Mouse (Mus musculus): Measurements from ENCODE around the gene Cntn4. TPM values are rescaled to one million over a fixed set of nuclear protein-coding genes. Genes with fewer than 3 reads are reported as not detected.

Cntn4 gene
- polyA plus RNA-seq, 1 experiment = not detected

DNA sequence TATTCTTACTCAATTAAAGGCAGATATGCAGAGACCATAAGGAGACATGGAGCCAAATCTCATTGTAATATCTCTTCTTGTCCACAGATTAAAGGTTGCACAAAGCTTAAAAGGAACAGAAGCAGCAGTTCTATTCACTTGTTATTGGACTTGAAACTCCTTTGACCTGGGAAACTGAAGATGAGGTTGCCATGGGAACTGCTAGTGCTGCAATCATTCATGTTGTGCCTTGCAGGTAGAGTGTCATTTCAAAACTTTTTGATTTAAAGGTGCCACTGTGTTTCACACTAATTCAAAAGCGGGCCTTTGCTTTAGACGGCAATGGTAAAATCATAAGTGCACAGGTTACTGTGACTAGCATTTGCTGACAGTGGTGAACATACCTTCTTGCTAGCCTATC lies 504.1 kb downstream of the Cntn4 start:
- H3K4me1 ChIP-seq (ENCODE audit: control insufficient read depth, insufficient read depth, low read length) = no peaks in the 10 kb centered on the region
- H3K36me3 ChIP-seq (ENCODE audit: control insufficient read depth, insufficient read depth, low read length) = no peaks in the 10 kb centered on the region
- TF ChIP-seq POLR2A (IDR thresholded peaks at IDR 0.05; ENCODE audit: low read depth, low read length) (no peak), CTCF (conservative IDR thresholded peaks at IDR 0.05; ENCODE audit: insufficient read depth, insufficient read length, low read depth, low read length) (no peak)
- H3K27ac ChIP-seq (ENCODE audit: insufficient read depth, low read depth, low read length) = no peak overlapping the region
- WGBS = 88% methylated on average over 2 of the region's 2 CpGs
- DNase-seq = no peak
- H3K4me3 ChIP-seq (ENCODE audit: insufficient read depth, low read depth, low read length) = no peak overlapping the region
- no peaks in the 10 kb centered on the region for H3K27me3 ChIP-seq (replicated peaks; ENCODE audit: control insufficient read depth, insufficient read depth, low read length)

DNA sequence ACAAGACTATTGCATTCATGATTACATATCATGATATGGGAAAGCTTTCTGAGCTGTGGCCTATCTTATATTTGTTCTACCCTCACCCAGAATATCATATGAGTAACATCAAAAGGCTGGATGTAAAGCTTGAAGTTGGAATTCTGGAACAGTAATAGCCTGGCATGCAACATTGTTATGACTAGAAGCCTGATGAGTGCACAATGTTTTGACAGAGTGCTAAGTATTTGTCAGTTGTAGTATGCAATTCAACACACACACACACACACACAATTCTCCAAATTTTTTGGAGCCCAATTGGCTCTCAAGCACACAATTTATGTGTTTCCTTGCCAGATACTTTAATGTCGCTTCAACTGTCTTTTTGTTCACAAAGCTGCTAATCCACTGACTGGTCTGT lies 523.5 kb downstream of the Cntn4 start:
- no peak for DNase-seq
- no peak overlapping the region for H3K27ac ChIP-seq (ENCODE audit: insufficient read depth, low read depth, low read length)
- H3K36me3 ChIP-seq (ENCODE audit: control insufficient read depth, insufficient read depth, low read length) = no peaks in the 10 kb centered on the region
- H3K4me1 ChIP-seq (ENCODE audit: control insufficient read depth, insufficient read depth, low read length) = no peaks in the 10 kb centered on the region
- 76% methylated on average over 1 of the region's 1 CpGs for WGBS
- TF ChIP-seq CTCF (conservative IDR thresholded peaks at IDR 0.05; ENCODE audit: insufficient read depth, insufficient read length, low read depth, low read length) (no peak), POLR2A (IDR thresholded peaks at IDR 0.05; ENCODE audit: low read depth, low read length) (no peak)
- no peaks in the 10 kb centered on the region for H3K27me3 ChIP-seq (replicated peaks; ENCODE audit: control insufficient read depth, insufficient read depth, low read length)
- H3K4me3 ChIP-seq (ENCODE audit: insufficient read depth, low read depth, low read length) = no peak overlapping the region

DNA sequence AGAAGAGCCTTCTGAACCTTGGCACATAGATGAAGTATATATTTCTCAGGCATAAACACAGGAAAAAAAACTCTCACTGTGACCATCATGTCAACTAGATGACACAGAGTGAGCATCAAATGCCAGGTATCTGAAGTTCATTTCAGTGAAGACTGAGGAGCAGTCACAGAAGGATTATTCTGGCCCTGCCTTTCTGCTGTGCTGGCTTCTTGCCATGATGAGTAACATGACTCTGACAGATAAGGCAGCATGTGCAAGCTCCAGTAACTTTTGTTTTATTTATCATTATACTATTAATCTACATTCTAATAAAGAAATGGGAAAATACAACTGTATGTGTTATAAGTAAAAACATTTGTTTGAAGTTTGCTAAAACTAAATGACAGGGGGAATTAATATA lies 529.9 kb downstream of the Cntn4 start:
- no peak for DNase-seq
- TF ChIP-seq POLR2A (IDR thresholded peaks at IDR 0.05; ENCODE audit: low read depth, low read length) (no peak), CTCF (conservative IDR thresholded peaks at IDR 0.05; ENCODE audit: insufficient read depth, insufficient read length, low read depth, low read length) (no peak)
- Histone ChIP-seq H3K4me1 (ENCODE audit: control insufficient read depth, insufficient read depth, low read length) (no peaks in the 10 kb centered on the region), H3K27ac (ENCODE audit: insufficient read depth, low read depth, low read length) (no peak overlapping the region), H3K27me3 (replicated peaks; ENCODE audit: control insufficient read depth, insufficient read depth, low read length) (no peaks in the 10 kb centered on the region), H3K4me3 (ENCODE audit: insufficient read depth, low read depth, low read length) (no peak overlapping the region), H3K36me3 (ENCODE audit: control insufficient read depth, insufficient read depth, low read length) (no peaks in the 10 kb centered on the region)

DNA sequence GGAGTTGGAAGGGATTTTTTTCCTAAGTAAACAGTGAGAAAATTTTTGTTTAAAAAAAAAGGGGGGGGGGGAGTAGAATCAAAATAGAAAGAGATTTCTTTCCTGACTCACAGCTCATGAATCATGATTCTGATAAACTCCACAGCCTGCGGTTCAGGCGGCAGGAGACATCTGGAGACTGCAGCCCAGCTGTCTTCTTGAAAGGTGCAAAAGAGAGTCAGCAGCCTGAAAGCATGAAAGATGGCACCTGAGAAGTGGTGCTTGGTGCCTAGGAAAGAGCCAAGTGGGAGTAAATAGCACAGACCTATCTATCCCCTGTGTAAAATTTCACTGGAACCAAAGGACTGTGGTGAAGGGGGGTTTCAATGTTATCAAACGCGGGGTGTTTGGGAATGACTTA lies 535.6 kb downstream of the Cntn4 start:
- no peaks in the 10 kb centered on the region for H3K4me1 ChIP-seq (ENCODE audit: control insufficient read depth, insufficient read depth, low read length)
- no peaks in the 10 kb centered on the region for H3K36me3 ChIP-seq (ENCODE audit: control insufficient read depth, insufficient read depth, low read length)
- no peak overlapping the region for H3K4me3 ChIP-seq (ENCODE audit: insufficient read depth, low read depth, low read length)
- TF ChIP-seq POLR2A (IDR thresholded peaks at IDR 0.05; ENCODE audit: low read depth, low read length) (no peak), CTCF (conservative IDR thresholded peaks at IDR 0.05; ENCODE audit: insufficient read depth, insufficient read length, low read depth, low read length) (no peak)
- WGBS = 54% methylated on average over 4 of the region's 4 CpGs
- H3K27ac ChIP-seq (ENCODE audit: insufficient read depth, low read depth, low read length) = no peak overlapping the region
- no peaks in the 10 kb centered on the region for H3K27me3 ChIP-seq (replicated peaks; ENCODE audit: control insufficient read depth, insufficient read depth, low read length)
- DNase-seq = no peak

DNA sequence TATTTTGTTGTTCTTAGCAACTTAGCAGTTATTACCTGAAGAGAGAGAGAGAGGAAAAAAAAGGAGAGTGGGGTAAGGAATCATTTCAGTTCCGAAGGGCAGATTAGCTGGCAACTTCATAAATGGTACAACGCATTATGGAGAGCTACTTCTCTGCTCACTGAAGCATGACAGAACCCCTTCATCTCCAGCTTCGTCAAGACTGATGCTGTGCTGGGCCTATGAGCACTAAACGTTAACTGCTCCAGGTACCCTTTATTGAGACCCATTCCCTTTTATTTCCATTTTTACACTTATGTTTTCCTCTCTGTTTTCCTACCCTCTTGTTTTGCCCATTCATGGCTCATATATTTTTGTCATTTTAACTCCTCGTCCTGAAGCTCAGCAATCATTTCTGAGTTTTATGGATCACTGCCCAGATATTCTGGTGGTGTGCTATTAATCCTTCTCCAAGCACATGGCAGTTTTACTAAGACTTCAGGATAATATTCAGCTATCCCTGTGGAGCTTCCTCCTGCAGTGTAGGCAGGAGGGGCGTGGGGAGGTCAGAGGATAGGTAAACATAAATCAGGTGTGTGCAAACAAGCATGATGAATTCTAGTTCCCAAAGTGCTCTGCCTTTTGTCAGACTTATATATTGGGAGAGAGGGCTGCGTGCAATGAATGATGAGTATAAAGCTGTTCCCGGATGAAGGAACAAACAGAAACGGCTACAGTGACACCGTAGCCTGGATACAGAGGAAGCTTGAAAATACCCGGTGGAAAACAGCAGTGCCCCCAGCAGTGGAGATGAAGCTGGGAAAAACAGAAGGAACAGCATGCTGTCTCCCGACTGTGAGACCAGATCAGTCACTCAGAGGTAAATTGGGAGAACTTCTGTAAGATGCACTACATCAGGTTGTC lies 559.8 kb downstream of the Cntn4 start:
- Histone ChIP-seq H3K27me3 (replicated peaks; ENCODE audit: control insufficient read depth, insufficient read depth, low read length) (no peaks in the 10 kb centered on the region), H3K4me1 (ENCODE audit: control insufficient read depth, insufficient read depth, low read length) (peaks cover 5% of the 10 kb centered on the region; the same call in 1 of the 2 replicates), H3K4me3 (ENCODE audit: insufficient read depth, low read depth, low read length) (no peak overlapping the region), H3K36me3 (ENCODE audit: control insufficient read depth, insufficient read depth, low read length) (no peaks in the 10 kb centered on the region), H3K27ac (ENCODE audit: insufficient read depth, low read depth, low read length) (no peak overlapping the region)
- WGBS = 20% methylated on average over 12 of the region's 12 CpGs
- peak; percentile 24 for DNase-seq
- TF ChIP-seq POLR2A (IDR thresholded peaks at IDR 0.05; ENCODE audit: low read depth, low read length) (no peak), CTCF (conservative IDR thresholded peaks at IDR 0.05; ENCODE audit: insufficient read depth, insufficient read length, low read depth, low read length) (no peak)

DNA sequence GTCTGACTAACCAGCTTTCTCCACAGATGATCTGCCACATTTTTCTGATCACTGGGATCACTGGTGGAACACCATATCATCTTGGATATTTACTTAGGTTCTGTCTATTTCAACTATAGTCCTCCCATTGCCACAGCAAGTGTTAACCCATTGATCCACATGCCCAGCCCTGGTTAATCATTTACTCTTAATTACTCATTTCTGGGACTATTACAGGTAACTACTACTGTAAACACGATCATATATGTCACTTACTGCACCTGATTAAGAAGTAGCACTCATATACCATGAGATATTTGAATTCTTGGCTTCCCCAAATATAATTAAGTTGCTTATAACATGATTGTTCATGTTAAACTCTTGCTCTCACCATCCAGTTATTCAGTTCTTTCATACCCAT lies 564.1 kb downstream of the Cntn4 start:
- Histone ChIP-seq H3K27me3 (replicated peaks; ENCODE audit: control insufficient read depth, insufficient read depth, low read length) (no peaks in the 10 kb centered on the region), H3K4me1 (ENCODE audit: control insufficient read depth, insufficient read depth, low read length) (peaks cover 5% of the 10 kb centered on the region; the same call in 1 of the 2 replicates), H3K4me3 (ENCODE audit: insufficient read depth, low read depth, low read length) (no peak overlapping the region), H3K27ac (ENCODE audit: insufficient read depth, low read depth, low read length) (no peak overlapping the region), H3K36me3 (ENCODE audit: control insufficient read depth, insufficient read depth, low read length) (no peaks in the 10 kb centered on the region)
- TF ChIP-seq POLR2A (IDR thresholded peaks at IDR 0.05; ENCODE audit: low read depth, low read length) = no peak
- TF ChIP-seq CTCF (conservative IDR thresholded peaks at IDR 0.05; ENCODE audit: insufficient read depth, insufficient read length, low read depth, low read length) = no peak
- no peak for DNase-seq
- 29% methylated on average over 1 of the region's 1 CpGs for WGBS

DNA sequence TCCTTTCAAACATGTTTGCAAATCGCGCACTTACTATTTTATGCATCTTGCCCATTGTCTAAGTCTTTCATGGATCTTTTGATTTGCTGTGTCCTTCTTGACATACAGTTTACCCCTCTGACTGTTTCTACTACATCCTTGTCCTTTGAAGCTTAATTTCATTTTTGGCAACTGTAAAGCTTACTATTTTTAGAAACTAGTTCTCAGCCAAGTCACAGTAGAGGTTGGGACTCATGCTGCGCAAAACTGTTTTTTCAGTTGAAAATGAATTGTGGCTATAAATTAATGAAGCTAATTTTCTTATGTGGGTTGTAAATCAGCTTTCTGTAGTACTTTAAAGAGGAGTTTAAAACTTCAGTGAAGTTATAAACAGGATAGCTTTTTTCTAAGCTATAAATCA lies 585.9 kb downstream of the Cntn4 start:
- Histone ChIP-seq H3K36me3 (ENCODE audit: control insufficient read depth, insufficient read depth, low read length) (no peaks in the 10 kb centered on the region), H3K4me3 (ENCODE audit: insufficient read depth, low read depth, low read length) (no peak overlapping the region), H3K27ac (ENCODE audit: insufficient read depth, low read depth, low read length) (no peak overlapping the region), H3K27me3 (replicated peaks; ENCODE audit: control insufficient read depth, insufficient read depth, low read length) (no peaks in the 10 kb centered on the region), H3K4me1 (ENCODE audit: control insufficient read depth, insufficient read depth, low read length) (no peaks in the 10 kb centered on the region)
- no peak for DNase-seq
- TF ChIP-seq POLR2A (IDR thresholded peaks at IDR 0.05; ENCODE audit: low read depth, low read length) = no peak
- TF ChIP-seq CTCF (conservative IDR thresholded peaks at IDR 0.05; ENCODE audit: insufficient read depth, insufficient read length, low read depth, low read length) = no peak
- 72% methylated on average over 3 of the region's 3 CpGs for WGBS
